Mouse (Mus musculus) subcutaneous adipose tissue, adult 2 months (tissue): ENCODE results near the gene Snrpa. TPM values are rescaled to one million over a fixed set of nuclear protein-coding genes. Genes with fewer than 3 reads are reported as not detected.

ENCODE experiments used
- polyA plus RNA-seq: library from polyadenylated mRNA; depleted of rRNA; stranded (reverse); fragments of >200 nt; gene quantifications from 2 replicates; pipeline ENCODE4 v1.2.3, GENCODE M21; 2012; ENCODE audit warnings: low replicate concordance; rRNA removed

Snrpa gene
- 111 and 233 TPM in 2 replicates for polyA plus RNA-seq

GRCm38 (mm10) chr7:27195681-27196611 lies at the start of gene Snrpa, which contains the start of gene BC024978:
Gene Snrpa, minus strand, starts transcription at chr7:27196271.
Gene BC024978, plus strand, starts transcription at chr7:27195781.

GRCm38 (mm10) chr7:27232781-27233281 lies 36.8 kb upstream of the Snrpa start, which contains the start of gene Coq8b:
Gene Coq8b, plus strand, starts transcription at chr7:27233023.

GRCm38 (mm10) chr7:27228281-27228821 lies 32.3 kb upstream of the Snrpa start, which contains the start of gene Itpkc:
Gene Itpkc, minus strand, starts transcription at chr7:27228661.

GRCm38 (mm10) chr7:27180837-27181695 lies 15.0 kb downstream of the Snrpa start, which contains the start of the genes Gm21983 and Mia:
Gene Gm21983, minus strand, starts transcription at chr7:27181086.
Gene Mia, minus strand, starts transcription at chr7:27181157.

GRCm38 (mm10) chr7:27178324-27179216 lies 17.5 kb downstream of the Snrpa start, which contains the start of gene Rab4b:
Gene Rab4b, minus strand, starts transcription at chr7:27178896.

GRCm38 (mm10) chr7:27166614-27167474 lies 29.2 kb downstream of the Snrpa start, which contains the start of gene Egln2:
Gene Egln2, minus strand, starts transcription at chr7:27166802.

GRCm38 (mm10) chr7:27153205-27153764 lies 42.8 kb downstream of the Snrpa start, which contains the start of gene Cyp2t4:
Gene Cyp2t4, plus strand, starts transcription at chr7:27153714.

Other genes starting within 250 kb of the Snrpa start
- gene Cyp2a12, start 167.2 kb downstream of the Snrpa start, polyA plus RNA-seq = 0.06 and 0.24 TPM in 2 replicates
- gene Cyp2f2, start 76.4 kb downstream of the Snrpa start, polyA plus RNA-seq = 9.0 and 14.8 TPM in 2 replicates
- not detected in 2 replicates for gene Cyp2t4, start 42.6 kb downstream of the Snrpa start, polyA plus RNA-seq
- gene Egln2, start 29.5 kb downstream of the Snrpa start, polyA plus RNA-seq = 83.5 and 96.6 TPM in 2 replicates
- gene Rab4b, start 17.4 kb downstream of the Snrpa start, polyA plus RNA-seq = 77.9 and 79.4 TPM in 2 replicates
- 0.17 TPM in 1 of 2 replicates, not detected in the other for gene Gm21983, start 15.2 kb downstream of the Snrpa start, polyA plus RNA-seq
- gene Mia, start 15.1 kb downstream of the Snrpa start, polyA plus RNA-seq = 1.1 TPM in 1 of 2 replicates, not detected in the other
- gene BC024978, start 490 bp downstream of the Snrpa start, polyA plus RNA-seq = 20.1 and 21.9 TPM in 2 replicates
- gene Itpkc, start 32.4 kb upstream of the Snrpa start, polyA plus RNA-seq = 7.3 and 14.0 TPM in 2 replicates
- gene Coq8b, start 36.8 kb upstream of the Snrpa start, polyA plus RNA-seq = 50.2 and 54.2 TPM in 2 replicates
- 30.1 and 76.4 TPM in 2 replicates for gene Numbl, start 62.2 kb upstream of the Snrpa start, polyA plus RNA-seq
- gene Ltbp4, start 141.4 kb upstream of the Snrpa start, polyA plus RNA-seq = 418 and 455 TPM in 2 replicates
- gene Shkbp1, start 159.7 kb upstream of the Snrpa start, polyA plus RNA-seq = 52.2 and 84.5 TPM in 2 replicates
- 3.5 TPM in 1 of 2 replicates, not detected in the other for gene Gm20479, start 161.1 kb upstream of the Snrpa start, polyA plus RNA-seq